In the genomic region with DNA sequence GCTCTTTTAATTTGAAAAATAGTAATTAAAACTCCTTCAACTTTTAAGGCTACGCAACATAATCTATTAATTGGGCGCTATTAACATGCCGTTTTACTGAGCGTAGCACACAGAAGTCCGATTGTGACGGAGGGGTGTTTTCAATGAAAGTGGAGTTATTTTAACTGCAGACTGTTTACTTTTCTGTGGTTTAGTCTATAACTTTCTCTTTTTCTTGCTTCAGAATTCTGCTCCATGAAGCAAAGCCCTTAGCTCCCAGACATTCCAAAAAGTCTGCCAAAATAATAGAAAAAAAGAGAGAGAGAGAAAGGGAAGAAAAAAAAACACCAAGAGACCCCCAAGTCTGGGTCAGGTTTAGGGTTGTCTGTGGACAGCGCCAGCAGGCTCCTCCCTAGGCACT, we compare ENCODE assay signal across 12 mouse cellular contexts. TPM values are rescaled to one million over a fixed set of nuclear protein-coding genes. Genes with fewer than 3 reads are reported as not detected.
DNase-seq lines count a peak whose midpoint lies in the region; ATAC-seq and TF ChIP-seq lines count a peak whose summit lies in the region.
"Had no signal": no experiment of that assay in that cellular context is flagged by ENCODE, and none has a peak within 500 bp of the region (broad histone marks: within the 10 kb centered on the region; RNA-seq: fewer than 3 reads in every experiment).

No protein-coding gene starts in this region.

- H3K4me3 ChIP-seq in gastrocnemius, adult 2 months, result peak overlapping the region; percentile 62
- H3K4me3 ChIP-seq in midbrain, embryonic 12.5 days, result peak overlapping the region; percentile 53; the same call in 1 of the 2 replicates
- no peak overlapping the region for H3K4me3 ChIP-seq in midbrain, embryonic 11.5 days (ENCODE audit: low read depth, low read length)
- H3K4me3 ChIP-seq in limb, embryonic 10.5 days, result peak overlapping the region; percentile 74
- no peak overlapping the region for H3K4me3 ChIP-seq in liver, embryonic 11.5 days (ENCODE audit: low read depth, low read length)

- H3K36me3 ChIP-seq in midbrain, embryonic 12.5 days, result no peaks in the 10 kb centered on the region
- H3K36me3 ChIP-seq in midbrain, embryonic 11.5 days (ENCODE audit: control insufficient read depth, insufficient read depth, low read length), result no peaks in the 10 kb centered on the region
- H3K36me3 ChIP-seq in limb, embryonic 10.5 days, result no peaks in the 10 kb centered on the region
- H3K36me3 ChIP-seq in liver, embryonic 11.5 days (ENCODE audit: control insufficient read depth, insufficient read depth, low read length), result no peaks in the 10 kb centered on the region
- H3K36me3 ChIP-seq: G1E had no signal

- peaks cover 43% of the 10 kb centered on the region for H3K27me3 ChIP-seq in midbrain, embryonic 12.5 days
- peaks cover 19% of the 10 kb centered on the region for H3K27me3 ChIP-seq in midbrain, embryonic 11.5 days (ENCODE audit: control insufficient read depth, insufficient read depth, low read length)
- H3K27me3 ChIP-seq in limb, embryonic 10.5 days (ENCODE audit: low read depth, poor library complexity, severe bottlenecking), result peaks cover 43% of the 10 kb centered on the region
- H3K27me3 ChIP-seq in liver, embryonic 11.5 days (replicated peaks; ENCODE audit: control insufficient read depth, insufficient read depth, low read length), result peaks cover 45% of the 10 kb centered on the region

- TF ChIP-seq CTCF in gastrocnemius, adult 2 months (IDR thresholded peaks at IDR 0.05), result no peak

- no peak overlapping the region for H3K27ac ChIP-seq in gastrocnemius, adult 2 months
- H3K27ac ChIP-seq in midbrain, embryonic 12.5 days (replicated peaks), result no peak overlapping the region
- H3K27ac ChIP-seq in midbrain, embryonic 11.5 days (ENCODE audit: low read depth, low read length), result no peak overlapping the region
- H3K27ac ChIP-seq in limb, embryonic 10.5 days, result peak overlapping the region; percentile 83; the same call in 1 of the 2 replicates
- no peak overlapping the region for H3K27ac ChIP-seq in liver, embryonic 11.5 days (ENCODE audit: low read depth, low read length)

- peak overlapping the region; percentile 96 for H3K4me2 ChIP-seq in midbrain, embryonic 12.5 days (replicated peaks)
- H3K4me2 ChIP-seq in midbrain, embryonic 11.5 days, result no peak overlapping the region
- H3K4me2 ChIP-seq in liver, embryonic 11.5 days, result no peak overlapping the region

- no peak for ATAC-seq in midbrain, embryonic 12.5 days (ENCODE audit: low FRiP score, low read depth)
- ATAC-seq in midbrain, embryonic 11.5 days (ENCODE audit: low FRiP score), result no peak
- no peak for ATAC-seq in liver, embryonic 11.5 days (replicated peaks; ENCODE audit: low FRiP score)
- ATAC-seq: liver, postnatal 0 days had no signal

- no peak overlapping the region for H3K9ac ChIP-seq in midbrain, embryonic 12.5 days (replicated peaks)
- no peak overlapping the region for H3K9ac ChIP-seq in midbrain, embryonic 11.5 days (ENCODE audit: low read length)
- no peak overlapping the region for H3K9ac ChIP-seq in liver, embryonic 11.5 days (ENCODE audit: low read depth, low read length)
- H3K9ac ChIP-seq: liver, postnatal 0 days had no signal

- H3K9me3 ChIP-seq in midbrain, embryonic 12.5 days, result peaks cover 2% of the 10 kb centered on the region; the same call in 1 of the 2 replicates
- H3K9me3 ChIP-seq in midbrain, embryonic 11.5 days (ENCODE audit: control insufficient read depth, low read length), result no peaks in the 10 kb centered on the region
- H3K9me3 ChIP-seq in limb, embryonic 10.5 days (replicated peaks), result no peaks in the 10 kb centered on the region
- H3K9me3 ChIP-seq in liver, embryonic 11.5 days (ENCODE audit: control insufficient read depth, low read length), result no peaks in the 10 kb centered on the region

- WGBS in midbrain, embryonic 12.5 days, result 39% methylated on average over 7 of the region's 7 CpGs
- WGBS in midbrain, embryonic 11.5 days, result 47% methylated on average over 7 of the region's 7 CpGs
- WGBS in limb, embryonic 10.5 days, result 21% methylated on average over 7 of the region's 7 CpGs
- WGBS in liver, embryonic 11.5 days, result 48% methylated on average over 7 of the region's 7 CpGs

- DNase-seq in gastrocnemius, adult 2 months, result no peak
- no peak for DNase-seq in gastrocnemius, postnatal 4 days (ENCODE audit: low spot score in 2 of 2)
- DNase-seq in midbrain, embryonic 11.5 days (ENCODE audit: low spot score, missing footprints), result no peak
- no peak for DNase-seq in limb, embryonic 10.5 days (ENCODE audit: low spot score)
- DNase-seq in left cerebral cortex, adult 18-20 months (ENCODE audit: low spot score in 2 of 2), result no peak
- DNase-seq in liver, embryonic 11.5 days (ENCODE audit: low spot score), result no peak
- DNase-seq in frontal cortex, adult 2 months (ENCODE audit: extremely low spot score in 1 of 2, low spot score in 1 of 2), result no peak
- DNase-seq: cerebellum, adult 11 months; liver, postnatal 0 days; spleen, adult 18-20 months had no signal

- H3K4me1 ChIP-seq in midbrain, embryonic 12.5 days, result peaks cover 19% of the 10 kb centered on the region; the same call in 1 of the 2 replicates
- H3K4me1 ChIP-seq in midbrain, embryonic 11.5 days (ENCODE audit: control insufficient read depth, insufficient read depth, low read length), result peaks cover 15% of the 10 kb centered on the region
- H3K4me1 ChIP-seq in limb, embryonic 10.5 days, result peaks cover 65% of the 10 kb centered on the region
- H3K4me1 ChIP-seq in liver, embryonic 11.5 days (replicated peaks; ENCODE audit: control insufficient read depth, insufficient read depth, low read length), result peaks cover 3% of the 10 kb centered on the region; the same call in 1 of the 2 replicates

- intact Hi-C loops in gastrocnemius, adult 2 months (cut with DNase I), result no loop called here

RNA-seq across cellular contexts. Expression of a gene that starts 0.3 kb away (rescaled TPM):
- 1 to 10 TPM; 8.1 to 9.1 TPM for total RNA-seq in gastrocnemius, adult 2 months (2021)
- total RNA-seq in gastrocnemius, postnatal 4 days (2021), result 10 to 100 TPM; 22.0 to 23.5 TPM
- 3.3 and 4.3 TPM in 2 replicates for polyA plus RNA-seq in midbrain, embryonic 12.5 days (2016; fragmentation: Nextera tagmentation; extraction: Ambion mirVana)
- polyA plus RNA-seq in midbrain, embryonic 11.5 days (2014; fragmentation: Nextera tagmentation; extraction: Ambion mirVana), result 1.1 and 2.6 TPM in 2 replicates
- 6.1 and 6.8 TPM in 2 replicates for polyA plus RNA-seq in limb, embryonic 10.5 days (2016; fragmentation: Nextera tagmentation; extraction: Ambion mirVana)
- total RNA-seq in left cerebral cortex, adult 18-20 months (2021), result 1 to 10 TPM; 3.7 to 4.4 TPM
- 2.2 and 3.8 TPM in 2 replicates for polyA plus RNA-seq in liver, embryonic 11.5 days (2014; fragmentation: Nextera tagmentation; extraction: Ambion mirVana)
- polyA plus RNA-seq in frontal cortex, adult 2 months (2012; rRNA removed), result 5.7 and 7.2 TPM in 2 replicates

Comparison
In these comparisons a context has a peak if more than half of its experiments do, and no peak if none do; other contexts are left out.
1. H3K4me3 ChIP-seq: peak in gastrocnemius, adult 2 months (single experiment), midbrain, embryonic 12.5 days (single experiment) and limb, embryonic 10.5 days (single experiment); none in midbrain, embryonic 11.5 days (single experiment) and liver, embryonic 11.5 days (single experiment).